Mouse (Mus musculus) cerebellum, adult (tissue): Measurements from ENCODE around the gene Cpped1.

Source experiments
- ATAC-seq: cut with Nextera tagmentation; 2 replicates; pipeline ENCODE4 v1.9.2; 2017; ENCODE audit warnings: mild to moderate bottlenecking, moderate library complexity, mixed read lengths; ENCODE audit not compliant: insufficient number of reproducible peaks, low FRiP score, low TSS enrichment

Cpped1 gene

DNA sequence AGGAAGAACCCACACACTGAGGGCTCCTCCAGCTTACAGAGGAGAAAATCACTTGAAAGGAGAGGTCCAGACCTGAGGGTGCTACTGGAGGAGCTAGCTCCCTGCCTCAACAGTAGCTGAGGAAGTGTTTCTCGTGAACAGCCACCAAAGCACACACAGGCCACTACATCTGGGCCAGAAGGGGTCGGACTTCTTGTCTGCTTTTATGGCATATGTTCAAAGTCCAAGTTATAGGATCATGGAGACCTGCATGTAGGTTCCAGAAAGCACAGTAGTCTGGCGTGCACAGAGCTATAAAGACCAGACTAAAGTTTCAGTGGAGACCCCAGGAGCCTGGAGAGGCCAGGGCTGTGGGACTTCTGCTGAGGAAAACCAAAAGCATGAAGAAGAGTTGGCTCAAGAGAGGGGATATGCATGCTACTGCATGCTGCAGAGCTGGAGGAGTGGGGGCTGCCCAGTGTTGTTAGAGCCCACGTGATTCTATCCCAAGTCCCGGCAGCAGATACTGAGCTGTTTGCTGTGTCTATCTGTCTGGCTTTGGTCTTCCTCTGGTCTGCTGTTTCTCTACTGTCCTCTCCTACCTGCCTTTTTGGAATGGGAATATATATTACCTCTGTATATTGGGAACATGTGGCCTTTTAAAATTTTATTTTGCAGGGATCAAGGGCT is 60.1 kb downstream of the Cpped1 start:
- ATAC-seq: no peak

DNA sequence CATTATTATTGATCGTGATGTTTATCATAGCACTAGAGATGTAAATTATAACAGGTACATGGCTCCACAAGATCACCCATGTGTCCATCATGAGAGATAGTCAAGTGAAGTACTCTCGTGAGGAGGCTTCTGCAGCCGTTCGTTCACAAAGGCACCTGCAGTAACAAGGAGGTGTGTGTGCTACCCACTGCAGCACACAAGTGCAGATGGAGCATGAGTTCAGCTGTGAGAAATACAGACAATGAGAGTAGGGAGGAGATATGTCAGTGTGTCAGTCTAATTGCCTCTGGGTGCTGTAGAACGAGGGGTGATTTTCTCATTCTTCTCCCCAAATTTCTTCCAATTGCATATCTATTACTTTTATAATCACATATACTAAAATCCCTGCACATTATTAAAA is 63.9 kb downstream of the Cpped1 start:
- ATAC-seq: no peak

DNA sequence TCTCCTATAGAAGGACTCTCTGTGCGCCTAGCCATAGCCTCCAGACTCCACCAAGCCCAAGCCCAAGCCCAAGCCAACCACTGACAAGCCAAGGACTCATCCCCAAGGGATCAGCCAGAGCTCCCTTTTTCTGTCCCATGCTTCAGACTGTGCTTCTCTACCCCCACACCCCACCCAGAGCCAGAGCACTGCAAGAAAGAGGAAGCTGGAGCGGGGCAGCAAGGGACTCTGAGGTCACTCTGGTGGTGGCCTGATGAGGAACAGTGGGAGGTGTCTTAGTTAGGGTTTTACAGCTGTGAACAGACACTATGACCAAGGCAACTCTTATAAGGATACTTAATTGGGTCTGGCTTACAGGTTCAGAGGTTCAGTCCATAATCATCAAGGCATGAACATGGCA is 65.8 kb downstream of the Cpped1 start:
- no peak for ATAC-seq

- ATAC-seq: no peak
These were observed 75.8 kb downstream of the Cpped1 start for GRCm38 (mm10) chr16:11833474-11833873.

DNA sequence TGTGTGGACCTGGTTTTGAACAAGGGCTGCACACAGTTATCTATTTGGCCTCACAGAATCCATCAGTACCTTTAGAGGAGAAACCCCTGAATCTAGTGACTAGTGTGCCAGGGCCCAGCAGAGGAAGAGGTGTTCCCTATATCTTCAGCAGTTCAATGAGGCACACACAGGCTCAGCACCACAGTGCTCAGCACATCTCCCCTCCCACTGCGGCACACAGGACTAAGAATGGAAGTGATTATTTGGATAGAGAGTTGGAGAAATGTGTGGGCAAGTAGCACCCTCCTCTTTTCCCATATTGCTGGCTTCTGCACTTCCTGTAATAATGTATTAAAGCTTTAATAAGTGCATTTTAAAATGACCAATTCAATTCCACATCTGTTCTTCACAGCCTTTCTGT is 80.4 kb downstream of the Cpped1 start:
- ATAC-seq: no peak

DNA sequence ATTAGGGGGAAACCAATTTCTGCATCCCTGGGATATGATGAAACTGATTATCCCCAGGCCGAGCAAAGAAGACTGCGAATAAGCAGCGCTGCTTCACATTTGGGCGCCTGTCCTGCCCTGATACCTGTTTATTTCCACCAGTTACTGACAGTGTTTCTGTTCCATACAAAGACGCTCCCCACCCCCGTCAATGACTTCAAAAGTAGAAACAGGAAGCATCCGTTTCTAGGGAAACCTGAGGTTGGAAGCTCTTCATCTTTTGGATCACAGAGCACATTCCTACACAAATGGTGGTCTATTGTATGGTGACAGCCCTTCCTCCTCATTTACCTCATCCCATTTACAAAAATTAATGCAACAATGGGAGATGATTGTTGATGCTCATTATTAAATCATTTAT is 84.4 kb downstream of the Cpped1 start:
- ATAC-seq: no peak

DNA sequence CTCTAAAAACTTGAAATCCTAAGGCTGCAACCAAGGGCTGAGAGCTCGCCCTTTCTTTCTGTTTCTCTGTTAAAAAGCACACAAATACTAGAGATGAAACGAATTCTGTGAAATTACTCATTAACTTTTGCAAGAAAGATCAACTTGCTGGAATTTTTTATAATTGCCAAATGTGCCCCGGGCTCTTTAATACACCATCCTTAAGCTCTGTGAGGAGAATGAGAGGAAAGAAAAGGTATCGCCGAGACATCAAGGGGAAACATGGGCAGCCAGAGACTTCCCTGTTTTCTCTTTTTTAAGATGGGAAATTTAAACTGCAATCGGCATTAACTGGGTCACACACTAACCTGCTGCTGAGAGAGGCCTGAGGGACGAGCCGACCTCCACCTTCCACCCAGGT is 84.9 kb downstream of the Cpped1 start:
- no peak for ATAC-seq

DNA sequence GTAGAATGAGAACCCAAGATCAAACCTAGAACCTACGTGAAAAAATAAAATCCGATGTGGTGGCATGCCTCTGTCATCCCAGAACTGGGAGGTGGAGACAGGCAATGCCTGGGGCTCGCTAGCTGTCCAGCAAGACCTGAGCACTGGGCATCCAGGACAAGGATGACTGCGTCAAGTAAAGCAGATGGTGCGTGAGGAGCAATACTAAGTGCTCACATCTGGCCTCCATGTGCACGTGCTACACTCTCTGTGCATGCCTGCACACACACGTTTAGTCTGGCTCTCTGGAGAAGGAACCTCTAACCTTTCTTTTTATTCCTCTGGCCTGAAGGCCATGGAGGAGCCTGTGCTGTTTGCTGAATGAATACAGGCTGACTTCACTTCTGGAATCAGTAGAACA is 88.5 kb downstream of the Cpped1 start:
- no peak for ATAC-seq

- peak; percentile 29; the same call in 1 of the 2 replicates for ATAC-seq
These were observed 94.2 kb downstream of the Cpped1 start for GRCm38 (mm10) chr16:11814935-11815650.

DNA sequence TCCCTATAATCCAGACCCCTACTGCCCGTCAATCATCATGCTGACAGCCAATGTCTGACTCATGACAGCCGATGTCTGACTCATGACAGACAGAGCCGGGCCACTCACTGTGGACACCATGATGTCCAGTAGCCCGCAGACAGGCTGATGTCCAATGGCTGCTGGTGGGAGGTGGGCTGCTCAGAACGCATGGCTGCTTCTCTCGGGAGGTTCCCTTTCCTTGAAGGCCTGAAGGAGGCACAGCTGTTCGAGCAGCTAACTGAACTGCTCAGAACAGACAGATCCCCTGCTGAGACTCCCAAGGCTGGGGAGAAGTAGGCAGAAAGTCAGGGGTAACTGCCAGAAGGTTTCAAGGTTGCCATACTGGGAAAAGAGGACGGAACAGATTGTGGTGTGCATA is 97.1 kb downstream of the Cpped1 start:
- no peak for ATAC-seq

GRCm38 (mm10) chr16:11809615-11810014 is 99.6 kb downstream of the Cpped1 start:
- no peak for ATAC-seq

GRCm38 (mm10) chr16:11801960-11802539 is 107.2 kb downstream of the Cpped1 start:
- no peak for ATAC-seq

- ATAC-seq: no peak
These were observed 113.3 kb downstream of the Cpped1 start for GRCm38 (mm10) chr16:11795758-11796460.

DNA sequence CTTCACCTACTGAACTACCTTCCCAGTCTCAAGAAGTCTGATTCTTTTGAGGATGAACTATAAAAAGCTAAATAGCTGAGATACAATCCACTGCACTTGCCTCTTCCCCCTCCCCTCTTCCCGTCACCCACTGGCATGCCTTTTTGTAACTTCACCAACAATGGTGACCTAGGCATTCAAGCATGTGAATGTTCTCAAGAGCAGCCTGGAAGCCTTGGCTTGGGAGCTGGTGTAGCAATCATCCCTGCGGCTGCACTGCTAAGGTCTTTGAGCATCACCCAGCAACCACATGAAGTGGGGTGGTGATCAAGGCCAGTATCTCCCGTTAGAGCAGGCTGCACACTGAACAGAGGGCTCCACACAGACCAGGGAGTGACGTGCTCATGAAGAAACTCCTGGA is 114.6 kb downstream of the Cpped1 start:
- ATAC-seq: no peak

DNA sequence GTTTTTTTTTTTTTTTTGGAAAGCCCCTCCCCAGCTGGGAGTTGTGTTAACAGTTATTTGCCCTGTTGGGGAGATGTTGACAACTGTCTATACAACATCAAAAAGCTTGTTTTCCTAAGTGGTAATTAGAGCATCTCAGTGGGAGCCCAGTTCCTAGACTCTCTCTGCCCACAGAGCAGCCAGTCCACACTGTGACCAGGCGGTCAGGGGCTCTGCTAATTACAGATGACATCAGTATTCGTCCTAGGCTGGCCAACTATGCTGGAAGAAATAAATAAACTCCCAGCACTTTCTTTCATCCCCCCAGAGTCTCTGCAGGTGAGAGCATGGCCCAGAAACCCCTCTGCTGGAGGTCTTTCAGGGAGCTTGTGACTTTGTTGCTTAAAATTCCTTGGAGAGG is 115.9 kb downstream of the Cpped1 start:
- ATAC-seq: no peak

DNA sequence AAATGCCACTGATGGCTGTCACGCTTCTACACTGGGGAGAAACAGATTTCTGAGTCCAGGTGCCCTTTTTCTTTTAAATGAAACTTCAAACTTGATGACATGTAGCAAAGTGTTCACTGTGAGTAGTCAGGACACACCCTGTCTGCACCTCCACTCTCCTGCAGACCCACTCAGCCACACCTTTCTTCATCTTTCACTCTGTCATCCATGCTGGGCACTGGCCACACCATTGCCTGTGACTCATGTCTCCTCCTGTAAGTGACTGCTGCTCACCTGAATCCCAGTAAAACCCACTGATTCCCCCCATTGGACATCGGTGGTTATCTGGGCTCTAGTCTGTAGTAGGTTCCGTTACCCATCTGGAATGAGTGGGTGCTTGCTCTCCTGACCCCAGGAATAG is 118.8 kb downstream of the Cpped1 start:
- no peak for ATAC-seq

DNA sequence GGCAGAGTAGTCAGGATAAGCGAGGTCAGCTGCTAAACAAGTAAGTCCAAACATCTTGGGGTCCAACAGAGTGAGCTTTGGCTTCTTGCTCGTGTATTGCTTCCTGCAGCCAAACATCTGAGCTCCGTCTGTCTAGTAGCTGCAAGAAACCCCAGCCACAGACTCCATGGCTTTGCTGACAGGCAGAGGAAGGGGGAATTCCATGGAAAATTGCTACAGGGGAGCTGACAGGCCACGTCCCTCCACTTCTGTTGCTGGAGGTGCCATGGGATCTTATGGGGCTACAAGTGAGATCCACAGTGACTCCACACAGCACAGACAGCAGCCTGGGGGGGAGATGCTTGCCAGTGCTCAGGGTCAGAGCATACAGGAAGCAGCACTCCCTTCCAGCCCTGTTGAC is 123.4 kb downstream of the Cpped1 start:
- ATAC-seq: no peak

DNA sequence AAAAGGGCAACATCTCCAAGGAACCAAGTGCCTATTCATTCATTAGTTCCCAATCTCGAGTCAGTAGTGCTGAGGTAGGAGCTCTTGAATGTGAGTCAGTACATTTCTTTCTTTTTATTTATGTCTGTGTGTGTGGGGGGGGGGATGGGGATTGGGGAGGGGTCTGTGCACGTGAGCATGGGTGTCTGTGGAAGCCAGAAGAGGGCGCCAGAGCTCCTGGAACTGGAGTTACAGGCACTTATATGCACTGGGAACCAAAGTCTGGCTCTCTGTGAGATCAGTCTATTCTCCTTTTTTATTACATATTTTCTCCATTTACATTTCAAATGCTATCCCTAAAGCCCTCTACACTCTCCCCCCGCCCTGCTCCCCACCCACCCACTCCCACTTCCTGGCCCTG is 124.9 kb downstream of the Cpped1 start:
- ATAC-seq: no peak

GRCm38 (mm10) chr16:11783337-11783736 is 125.9 kb downstream of the Cpped1 start:
- no peak for ATAC-seq

- no peak for ATAC-seq
These were observed 127.2 kb downstream of the Cpped1 start for GRCm38 (mm10) chr16:11782082-11782481.
